Mouse (Mus musculus) liver, adult (tissue): ENCODE results near the gene P3h1.

ENCODE experiments used
- GATA4 ChIP-seq: IDR thresholded peaks from 2 replicates; pipeline ENCODE4 v1.6.1; 2014; ENCODE audit warnings: mild to moderate bottlenecking, low read length; ENCODE audit not compliant: insufficient replicate concordance

P3h1 gene

GRCm38 (mm10) chr4:119248407-119248965 is 15.8 kb downstream of the P3h1 start:
- TF ChIP-seq GATA4, result no peak

- no peak for TF ChIP-seq GATA4
Measured at GRCm38 (mm10) chr4:119252025-119252808, 19.5 kb downstream of the P3h1 start.

DNA sequence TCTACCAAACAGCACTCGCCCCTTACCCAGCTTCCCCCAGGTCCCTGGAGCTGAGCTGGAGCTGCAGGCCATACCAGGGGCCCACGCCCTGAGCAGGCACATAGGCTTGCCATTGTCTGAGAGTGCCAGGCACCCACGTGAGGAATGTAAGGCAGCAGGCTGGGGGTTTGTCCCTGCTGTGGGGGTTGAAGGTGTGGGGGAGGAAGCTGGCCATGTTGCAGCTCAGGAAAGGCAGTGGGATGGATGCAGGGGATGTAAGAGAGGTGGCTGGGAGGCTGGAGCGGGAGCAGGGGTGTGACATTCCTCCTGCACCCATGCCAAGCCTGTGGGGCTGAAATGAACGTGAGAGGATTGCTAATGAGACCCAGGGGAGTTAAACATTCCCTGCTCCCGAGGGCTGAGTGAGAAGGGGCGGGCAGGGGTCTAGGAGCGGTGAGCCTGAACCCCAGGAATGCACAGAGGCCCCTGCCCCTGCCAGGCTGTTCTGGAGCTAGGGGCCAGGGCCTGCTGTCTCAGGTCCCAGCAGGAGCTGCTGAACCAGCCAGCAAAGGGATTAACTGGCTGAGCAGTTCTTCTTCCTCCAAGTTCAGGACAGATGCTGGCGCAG is 21.4 kb downstream of the P3h1 start:
- no peak for TF ChIP-seq GATA4

- no peak for TF ChIP-seq GATA4
Measured at GRCm38 (mm10) chr4:119255351-119255750, 22.6 kb downstream of the P3h1 start, which contains the start of gene Cldn19. Gene Cldn19, plus strand, starts transcription at chr4:119255414.

DNA sequence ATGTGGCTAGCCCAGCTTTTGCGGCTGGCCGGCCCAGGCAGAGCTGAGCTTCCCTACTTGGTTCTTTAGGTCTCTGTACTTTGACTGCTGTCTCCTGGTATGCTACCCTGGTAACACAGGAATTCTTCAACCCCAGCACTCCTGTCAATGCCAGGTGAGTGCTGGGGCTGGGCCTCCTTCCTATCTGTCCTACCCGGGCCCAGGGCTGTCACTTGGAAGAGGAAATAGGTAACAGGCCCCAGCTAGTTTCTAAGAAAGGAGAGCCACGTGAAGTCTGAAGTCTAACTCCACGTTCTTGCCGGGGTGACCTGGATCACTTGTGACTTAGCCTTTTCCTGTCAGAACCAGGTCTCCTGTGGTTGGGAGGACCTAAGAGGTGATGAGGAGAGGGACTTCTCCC is 24.4 kb downstream of the P3h1 start:
- no peak for TF ChIP-seq GATA4

- peak; percentile 66; the same call in 1 of the 2 replicates for TF ChIP-seq GATA4
Measured at GRCm38 (mm10) chr4:119259344-119260254, 26.9 kb downstream of the P3h1 start.

GRCm38 (mm10) chr4:119261087-119261713 is 28.5 kb downstream of the P3h1 start:
- no peak for TF ChIP-seq GATA4

- TF ChIP-seq GATA4, result no peak
Measured at GRCm38 (mm10) chr4:119262483-119262882, 29.8 kb downstream of the P3h1 start.

- no peak for TF ChIP-seq GATA4
Measured at GRCm38 (mm10) chr4:119263459-119263858, 30.7 kb downstream of the P3h1 start.

DNA sequence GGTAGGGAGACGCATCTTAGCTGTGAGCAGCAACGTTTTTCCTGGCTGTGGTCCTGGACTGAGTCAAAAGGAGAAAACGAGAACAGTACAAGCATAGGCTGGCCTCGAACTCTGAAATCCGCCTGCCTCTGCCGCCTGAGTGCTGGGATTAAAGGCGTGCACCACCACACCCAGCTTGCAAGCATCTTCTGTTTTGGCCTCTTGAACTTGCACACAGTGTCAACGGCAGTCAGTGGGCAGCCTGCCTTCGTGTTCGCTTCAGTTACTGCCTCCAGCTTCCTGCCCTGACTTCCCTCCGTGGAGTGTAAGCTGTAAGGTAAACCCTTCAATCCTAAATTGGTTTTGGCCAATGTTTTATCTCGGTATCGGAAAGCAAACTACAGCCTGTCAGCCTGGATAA is 33.9 kb downstream of the P3h1 start:
- no peak for TF ChIP-seq GATA4

- TF ChIP-seq GATA4, result no peak
Measured at GRCm38 (mm10) chr4:119274627-119275026, 41.9 kb downstream of the P3h1 start.

DNA sequence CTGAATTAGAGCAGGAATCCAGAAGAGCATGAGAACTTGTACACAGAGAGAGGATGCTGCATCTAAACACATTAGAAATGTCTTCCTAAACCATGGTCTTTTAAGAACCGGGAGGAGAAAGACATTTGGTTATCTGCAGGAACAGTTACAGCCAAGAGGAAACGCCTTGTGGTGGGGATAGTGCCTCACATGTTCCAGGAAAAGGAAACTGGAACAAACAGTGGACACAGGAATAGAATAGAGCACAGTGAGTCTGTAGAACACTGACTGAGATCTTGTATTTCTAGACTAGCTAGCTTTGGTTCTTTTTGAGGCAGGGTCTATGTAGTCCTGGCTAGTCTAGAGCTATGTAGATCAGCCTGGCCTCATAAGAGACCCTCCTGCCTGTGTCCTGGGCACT is 42.5 kb downstream of the P3h1 start:
- peak; percentile 51; the same call in 1 of the 2 replicates for TF ChIP-seq GATA4

DNA sequence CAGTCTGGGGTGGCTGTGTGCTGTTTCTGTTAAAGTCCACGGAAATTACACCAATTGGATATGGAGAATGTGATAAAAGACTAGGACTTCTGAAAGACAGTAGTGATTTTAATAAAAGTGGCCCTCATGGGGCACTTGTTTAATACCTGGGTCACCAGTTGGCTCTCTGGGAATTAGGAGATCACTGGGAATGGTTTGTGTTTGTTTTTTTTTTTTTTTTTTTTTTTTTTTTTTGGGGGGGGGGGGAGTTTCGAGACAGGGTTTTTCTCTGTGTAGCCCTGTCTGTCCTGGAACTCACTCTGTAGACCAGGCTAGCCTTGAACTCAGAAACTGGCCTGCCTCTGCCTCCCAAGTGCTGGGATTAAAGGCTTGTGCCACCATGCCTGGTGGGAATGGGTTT is 43.0 kb downstream of the P3h1 start:
- TF ChIP-seq GATA4, result no peak

GRCm38 (mm10) chr4:119284861-119285260 is 52.1 kb downstream of the P3h1 start:
- TF ChIP-seq GATA4, result no peak

DNA sequence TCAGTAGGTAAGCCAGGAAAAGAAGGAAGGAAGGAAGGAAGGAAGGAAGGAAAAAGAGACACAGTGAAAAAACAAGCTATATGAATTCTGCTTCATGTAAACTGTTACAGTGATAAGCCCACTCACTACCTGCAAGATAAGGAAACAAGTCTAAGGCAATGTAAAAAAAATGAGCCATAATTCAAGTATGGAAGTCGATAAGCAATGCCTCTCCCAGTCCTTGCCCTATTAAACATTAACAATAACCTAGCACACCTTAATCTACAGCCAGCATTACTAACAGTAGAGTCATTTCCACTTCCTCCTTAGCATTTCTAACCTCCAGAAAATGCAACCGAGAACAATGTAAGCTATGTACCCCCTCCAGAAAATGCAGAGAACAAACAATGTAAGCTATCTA is 52.6 kb downstream of the P3h1 start:
- no peak for TF ChIP-seq GATA4
